Mouse (Mus musculus) cerebellum, adult 8-10 months (tissue): Measurements from ENCODE around the gene Cpeb2.

Source experiments
- DNase-seq: peaks from one replicate; pipeline ENCODE4 v3.0.0; 2022

Gene Cpeb2

DNA sequence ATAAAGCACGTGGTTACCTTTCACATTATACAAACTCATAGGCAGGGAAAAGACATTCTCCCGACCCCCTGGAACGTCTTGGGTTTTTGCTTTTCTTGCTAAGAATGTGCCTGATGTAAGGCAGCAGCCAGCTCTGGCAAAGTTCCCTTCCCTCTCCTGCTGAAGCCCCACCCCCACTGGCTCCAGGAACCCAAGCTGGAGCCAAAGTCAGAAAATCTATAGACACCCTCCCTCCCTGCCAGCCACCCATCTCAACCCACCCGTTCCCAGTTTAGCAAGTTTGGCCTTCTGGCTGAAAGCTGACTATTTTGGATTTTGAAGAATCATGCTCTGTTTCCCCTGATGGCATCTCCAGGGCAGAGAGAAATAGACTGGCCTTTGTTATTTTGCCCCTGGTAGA is 95.6 kb downstream of the Cpeb2 start:
- DNase-seq: no peak

DNA sequence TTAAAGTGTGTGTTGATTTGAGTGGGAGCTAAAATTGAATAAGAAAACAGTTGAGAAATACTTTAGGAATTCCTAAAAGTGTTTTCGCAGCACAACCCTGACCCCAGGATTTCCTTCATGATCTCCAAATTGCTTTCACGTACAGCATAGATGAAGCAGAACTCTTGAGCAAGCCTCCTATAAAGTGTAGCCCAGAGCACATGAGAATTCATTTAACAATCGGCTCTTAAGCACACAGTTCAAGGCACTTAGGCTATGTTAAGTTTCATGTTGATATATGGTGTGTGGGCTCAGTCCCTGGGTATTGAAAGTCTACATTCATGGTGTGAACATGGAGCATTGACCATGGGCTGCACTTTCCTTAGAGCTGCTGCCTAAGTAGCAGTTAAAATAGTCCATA is 97.3 kb downstream of the Cpeb2 start:
- DNase-seq: no peak

- DNase-seq: no peak
Measured at GRCm38 (mm10) chr5:43334469-43334868, 101.5 kb downstream of the Cpeb2 start.

GRCm38 (mm10) chr5:43337212-43337611 is 104.2 kb downstream of the Cpeb2 start:
- DNase-seq: no peak

DNA sequence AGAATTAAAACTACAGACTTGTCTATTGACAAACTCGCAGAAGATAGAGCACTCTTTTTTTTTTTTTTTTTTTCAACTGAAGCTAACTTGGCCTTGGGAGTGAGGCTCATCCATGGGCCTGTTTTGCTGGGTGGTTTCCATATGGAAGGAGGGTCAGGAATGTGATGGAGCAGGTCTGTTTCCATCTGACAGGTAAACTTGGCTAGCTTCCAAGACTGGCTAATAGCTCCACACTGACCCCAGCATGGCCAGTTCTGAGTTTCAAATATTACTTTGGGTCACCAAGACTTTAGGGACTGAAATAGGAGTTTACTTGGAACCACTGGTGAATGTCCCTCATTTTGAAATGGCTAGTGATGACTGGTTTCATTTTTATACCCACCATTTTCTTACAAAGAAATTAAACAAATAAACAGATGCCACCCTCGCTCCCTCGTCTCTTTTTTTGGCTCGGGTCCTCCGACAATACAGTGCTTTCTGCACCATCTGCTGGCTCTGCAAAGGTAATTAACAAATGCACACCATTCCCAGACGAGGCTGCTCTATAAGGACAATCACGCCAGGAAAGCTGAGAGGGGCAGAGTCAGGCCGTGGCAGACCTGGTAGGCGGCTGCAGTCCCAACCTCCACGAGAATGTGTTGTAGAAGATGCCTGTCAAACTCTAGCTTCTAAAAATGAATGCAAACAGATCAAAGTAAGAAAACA is 106.0 kb downstream of the Cpeb2 start:
- DNase-seq: peak; percentile 83
